Mouse (Mus musculus): Measurements from ENCODE around the gene Prss16.

The Prss16 gene

DNA sequence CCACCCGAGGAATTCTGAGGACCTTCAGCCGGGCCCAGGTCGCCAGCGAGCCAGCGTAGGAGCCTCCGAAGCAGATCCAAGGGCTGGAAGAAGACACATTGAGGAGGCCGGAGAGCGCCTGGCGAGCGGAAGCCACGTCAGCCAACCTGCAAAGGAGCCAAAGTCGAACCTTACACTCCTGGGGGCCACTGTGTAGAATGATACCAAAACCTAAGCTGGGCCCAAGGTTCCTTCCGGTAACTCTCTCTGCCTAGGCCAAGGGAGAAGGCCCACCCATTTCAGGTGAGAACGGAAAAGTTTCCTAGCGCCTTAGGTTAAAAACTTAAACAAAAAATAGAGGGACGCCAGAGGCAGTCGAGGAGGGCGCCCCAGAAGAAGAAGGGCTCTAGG lies 2.4 kb downstream of the Prss16 start:
- WGBS: 14% methylated on average over 18 of the region's 18 CpGs

DNA sequence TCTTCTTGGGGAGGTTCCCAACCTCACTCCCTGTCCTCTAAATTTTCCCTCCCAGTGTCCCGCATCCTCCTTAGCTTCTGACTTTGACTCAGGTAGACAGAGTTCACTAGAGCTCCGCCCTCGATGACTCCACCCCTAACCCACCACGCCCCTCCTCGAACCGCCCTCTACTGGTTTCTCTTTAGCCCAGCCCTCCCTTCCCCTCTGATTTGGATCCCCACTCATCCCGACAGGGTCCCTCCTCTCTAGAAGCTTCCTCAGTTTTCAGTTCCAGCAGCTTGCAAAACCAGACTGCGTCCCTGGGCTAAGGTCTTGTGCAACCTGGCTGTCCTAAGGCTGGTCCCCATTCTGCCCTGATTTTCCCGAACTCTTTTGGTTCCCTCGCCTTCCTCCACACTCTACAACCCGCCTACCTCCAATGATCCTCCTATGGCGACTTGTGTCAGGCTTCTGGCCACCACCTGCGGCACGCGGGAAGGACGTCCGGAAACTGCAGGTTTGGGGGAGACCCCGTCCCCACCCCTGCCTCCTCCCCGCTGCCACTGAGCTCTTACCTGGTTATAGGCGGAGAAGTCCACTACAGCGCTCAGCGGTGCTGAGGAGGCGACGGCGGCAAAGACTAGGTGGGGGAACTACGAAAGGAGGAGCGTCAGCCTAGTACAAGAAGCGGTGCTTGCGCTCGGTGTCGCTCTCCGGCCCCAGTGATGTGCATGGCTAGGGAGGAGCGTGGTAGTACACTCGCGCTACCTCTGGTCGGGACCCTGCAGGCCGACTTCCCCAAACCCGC lies 3.0 kb downstream of the Prss16 start:
- 1% methylated on average over 38 of the region's 38 CpGs for WGBS

DNA sequence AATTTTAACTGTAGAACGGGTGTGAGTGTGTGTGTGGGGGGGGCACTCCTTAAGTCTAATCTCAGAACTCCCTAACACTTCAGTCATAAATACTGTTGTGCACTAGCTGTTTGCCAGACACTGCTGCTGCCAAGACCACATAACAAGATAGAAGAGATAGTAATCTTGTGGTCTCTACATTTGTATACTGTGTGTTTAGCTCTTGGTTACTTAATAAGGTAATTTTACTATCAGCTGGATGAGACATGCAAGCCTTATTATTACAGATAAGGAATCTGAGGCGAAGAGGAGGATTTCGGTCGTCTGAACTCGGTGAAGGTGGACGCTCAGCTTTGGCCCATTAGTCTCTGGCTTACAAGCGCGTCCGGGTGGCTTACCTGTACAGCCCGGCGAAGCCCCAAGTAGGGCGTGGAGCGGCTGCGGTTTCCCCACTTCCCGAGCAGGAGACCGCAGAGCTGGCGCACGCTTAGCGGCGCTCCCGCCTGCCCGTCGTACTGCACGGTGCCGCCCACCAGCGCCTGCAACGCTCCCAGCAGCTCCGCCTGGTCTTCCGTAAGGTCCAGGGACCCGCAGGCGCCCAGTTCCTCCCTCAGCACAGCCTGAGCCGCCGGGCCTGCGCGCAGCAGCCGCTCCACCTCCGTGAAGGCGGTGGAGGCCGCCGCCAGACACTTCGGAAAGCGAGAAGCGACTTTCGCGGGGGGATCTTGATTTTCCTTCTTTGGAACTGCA lies 3.8 kb downstream of the Prss16 start:
- WGBS: under 1% methylated on average over 45 of the region's 45 CpGs

DNA sequence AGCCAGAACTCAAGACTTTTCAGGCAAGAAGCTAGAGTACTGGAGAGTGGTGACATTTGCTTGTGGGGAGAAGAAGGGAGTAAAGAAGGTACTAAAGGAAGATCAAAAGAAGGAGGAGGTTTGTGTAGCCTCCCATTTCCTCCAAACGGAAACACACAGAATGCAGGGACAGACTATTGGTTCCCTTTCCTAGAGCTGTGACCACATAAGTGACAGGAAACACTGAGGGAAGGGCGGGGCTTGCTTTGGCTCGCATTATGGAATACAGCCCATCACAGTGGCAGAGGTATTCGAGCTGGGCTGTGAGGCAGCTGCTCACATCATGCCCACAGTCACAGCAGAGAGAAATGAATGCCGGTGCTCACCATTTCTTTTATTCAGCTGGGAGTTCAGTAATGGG lies 7.7 kb downstream of the Prss16 start:
- WGBS: 31% methylated on average over 5 of the region's 5 CpGs

DNA sequence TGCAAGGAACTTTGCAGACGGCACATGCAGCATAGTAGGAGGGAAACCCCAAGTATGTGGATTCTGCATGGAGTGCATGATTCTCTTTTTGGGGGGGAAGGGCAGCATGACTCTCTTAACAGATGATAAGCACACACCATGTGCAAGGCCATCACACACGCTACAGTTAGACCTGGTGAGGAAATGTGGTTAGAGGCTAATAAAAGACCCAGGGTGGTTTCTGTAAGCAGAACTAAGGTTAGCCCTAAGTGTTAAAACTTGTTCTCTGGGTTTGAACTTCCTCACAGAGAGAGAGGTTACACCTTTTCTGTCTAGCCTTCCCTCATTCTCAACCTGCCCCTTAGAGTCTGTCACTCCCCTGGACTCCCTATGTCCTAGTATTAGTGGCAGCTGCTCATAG lies 8.2 kb downstream of the Prss16 start:
- 64% methylated on average over 2 of the region's 2 CpGs for whole genome bisulfite sequencing

DNA sequence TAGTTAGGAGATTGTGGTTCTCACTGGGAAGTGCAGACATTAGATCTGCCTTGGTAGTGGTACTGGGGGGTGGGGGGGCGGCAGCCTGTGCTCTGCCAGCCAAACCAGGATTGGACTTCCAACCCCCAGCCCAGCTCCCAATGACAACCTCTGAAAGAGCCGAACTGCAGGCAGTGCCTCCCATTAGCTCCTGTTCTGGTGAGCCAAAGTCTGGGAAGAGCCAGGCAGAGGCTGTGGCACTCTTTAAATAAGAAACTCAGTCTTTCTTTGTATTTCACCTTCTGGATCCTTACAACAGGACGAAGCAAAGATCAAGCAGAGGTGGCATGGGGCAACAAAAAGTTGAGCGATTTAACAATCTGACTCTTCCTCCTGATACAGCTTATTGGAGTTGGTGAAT lies 10.4 kb downstream of the Prss16 start:
- WGBS: 53% methylated on average over 4 of the region's 4 CpGs

DNA sequence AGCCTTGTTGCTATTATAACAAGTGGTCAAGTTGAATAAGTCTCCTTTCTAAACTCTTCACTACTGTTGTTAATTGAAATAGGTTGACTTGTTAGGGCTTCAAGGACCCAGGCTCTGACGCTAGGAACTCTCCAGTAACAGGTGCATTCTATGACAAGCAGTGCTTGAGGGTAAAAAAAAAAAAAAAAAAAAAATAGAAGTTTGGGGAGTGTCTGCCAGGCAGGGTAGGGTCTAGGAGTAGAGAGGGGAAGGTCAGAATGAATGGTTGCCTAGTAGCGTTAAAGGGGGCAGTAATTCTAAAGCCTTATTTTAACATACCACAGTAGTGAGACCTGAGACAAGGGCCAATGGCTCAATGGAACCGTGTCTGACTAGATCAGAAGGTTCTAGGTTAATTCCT lies 11.1 kb downstream of the Prss16 start:
- WGBS: 42% methylated on average over 3 of the region's 3 CpGs

DNA sequence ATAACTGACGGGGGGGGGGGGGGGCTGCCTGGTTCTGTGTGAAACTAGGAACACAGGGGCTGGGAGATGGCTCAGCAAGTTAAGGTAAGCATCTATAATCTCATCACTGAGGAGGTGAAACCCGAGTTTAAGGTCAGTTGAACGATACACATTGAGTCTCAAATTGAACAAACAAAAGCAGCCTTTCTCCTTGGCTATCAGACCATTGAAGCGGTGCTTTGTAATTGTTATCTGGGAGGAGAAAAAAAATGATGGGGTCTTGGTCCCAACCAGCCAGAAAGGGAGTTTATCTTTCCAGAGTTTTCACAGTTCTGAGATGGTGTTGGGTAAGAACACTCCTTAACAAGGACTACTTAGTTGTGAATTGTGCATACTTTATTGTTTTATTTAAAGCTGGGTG lies 11.7 kb downstream of the Prss16 start:
- WGBS: 13% methylated on average over 4 of the region's 4 CpGs

DNA sequence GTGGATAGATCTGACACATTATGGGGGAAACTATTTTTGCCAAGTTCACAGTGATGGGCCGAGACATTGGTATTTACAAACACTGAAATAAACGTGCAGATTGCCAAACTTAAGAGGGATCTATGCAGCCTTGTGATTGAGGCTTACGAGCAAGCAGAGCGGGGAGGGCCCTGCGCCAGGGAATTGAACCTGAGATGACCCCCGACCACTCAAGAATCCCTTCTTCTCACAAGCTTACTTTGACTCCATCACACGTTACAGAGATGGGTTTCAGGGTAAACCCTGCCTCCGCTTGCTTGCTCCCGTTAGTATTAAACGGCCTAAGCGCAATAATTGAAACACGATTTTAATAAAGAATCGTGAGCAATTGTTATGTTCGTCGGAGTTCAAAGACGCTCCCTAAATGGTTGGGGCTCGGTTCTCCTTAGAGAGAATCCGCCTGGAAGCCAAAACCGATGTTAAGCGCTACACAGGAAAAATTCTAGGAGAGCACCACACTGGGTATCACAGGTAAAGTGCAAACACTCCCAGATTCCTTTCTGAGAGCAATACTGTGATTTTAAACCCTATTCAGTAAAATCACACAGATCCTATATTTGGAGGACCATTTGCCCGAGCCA lies 12.2 kb downstream of the Prss16 start:
- WGBS: 7% methylated on average over 21 of the region's 21 CpGs

DNA sequence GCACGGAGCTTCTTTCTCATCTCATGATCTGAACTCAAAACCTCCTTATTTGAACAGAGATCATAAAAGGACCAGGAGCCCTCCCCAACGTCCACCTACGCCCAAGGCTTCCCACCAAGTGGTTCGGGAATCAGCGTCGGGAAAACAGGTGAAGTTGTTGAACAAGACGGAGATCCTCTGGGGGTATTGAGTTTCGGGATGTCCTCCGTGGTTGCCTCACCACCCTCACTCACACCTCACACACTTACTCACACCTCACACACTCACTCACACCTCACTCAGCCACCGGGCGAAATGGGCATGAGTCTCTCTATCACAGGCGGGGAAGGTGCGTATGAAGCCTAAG lies 12.7 kb downstream of the Prss16 start:
- WGBS: 5% methylated on average over 13 of the region's 13 CpGs

DNA sequence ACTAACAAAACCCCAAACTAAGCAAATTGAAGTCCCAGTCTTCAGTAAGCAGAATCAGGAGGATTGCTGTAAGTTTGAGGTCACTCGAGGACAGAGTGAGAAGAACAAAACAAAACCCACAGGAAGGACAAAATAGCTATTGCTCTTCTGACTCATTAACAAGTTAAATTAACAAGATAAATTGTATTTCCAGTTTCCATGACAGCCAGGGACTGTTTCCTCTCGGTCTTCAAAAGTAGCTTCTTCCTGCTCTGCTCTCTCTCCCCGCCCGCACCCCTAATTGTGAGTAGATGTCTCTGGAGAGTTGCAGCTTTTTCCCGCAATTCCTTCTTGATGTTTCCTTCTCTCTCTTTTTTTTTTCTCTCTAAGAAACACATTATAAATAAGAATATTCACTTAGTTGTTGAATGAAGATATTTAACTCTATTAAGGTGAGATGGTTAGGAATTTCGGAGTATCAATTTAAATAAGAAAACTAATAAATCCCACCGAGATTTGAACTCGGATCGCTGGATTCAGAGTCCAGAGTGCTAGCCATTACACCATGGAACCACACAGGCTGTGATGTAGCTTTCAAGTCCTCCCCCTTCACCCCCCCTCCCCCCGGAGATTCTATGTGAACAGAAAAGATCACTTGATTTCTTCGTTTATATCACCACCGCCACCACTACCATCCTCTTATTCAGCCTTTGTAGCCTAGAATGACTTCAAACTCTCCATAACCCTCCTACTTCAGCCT lies 13.3 kb downstream of the Prss16 start:
- 8% methylated on average over 12 of the region's 12 CpGs for WGBS

DNA sequence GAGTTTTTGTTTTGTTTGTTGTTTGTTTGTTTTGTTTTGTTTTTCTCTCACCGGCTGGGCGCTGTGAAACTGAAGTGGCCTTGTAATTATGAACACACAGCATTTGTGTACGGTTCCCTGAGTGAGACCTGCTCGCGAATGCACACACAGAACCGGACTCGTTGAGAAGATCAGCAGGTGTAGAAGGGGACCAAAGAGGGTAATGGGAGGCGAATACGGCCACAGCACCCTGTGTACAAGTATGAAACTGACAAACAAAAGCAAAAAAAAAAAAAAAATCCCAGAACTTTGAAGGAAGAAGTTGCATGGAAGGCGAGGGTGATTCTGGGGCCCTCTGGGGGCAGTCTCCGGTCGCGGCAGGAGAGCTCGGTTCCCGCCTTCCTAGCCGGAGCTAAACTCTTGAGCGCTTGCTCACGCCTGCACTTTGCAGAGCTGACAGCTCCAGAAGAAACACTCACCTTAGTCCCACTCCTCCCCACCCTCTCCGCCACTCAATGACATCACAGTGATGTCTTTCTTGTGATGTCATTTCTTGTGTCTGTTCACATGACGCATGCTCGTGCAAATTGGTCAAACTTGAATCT lies 14.1 kb downstream of the Prss16 start:
- 3% methylated on average over 21 of the region's 21 CpGs for WGBS

DNA sequence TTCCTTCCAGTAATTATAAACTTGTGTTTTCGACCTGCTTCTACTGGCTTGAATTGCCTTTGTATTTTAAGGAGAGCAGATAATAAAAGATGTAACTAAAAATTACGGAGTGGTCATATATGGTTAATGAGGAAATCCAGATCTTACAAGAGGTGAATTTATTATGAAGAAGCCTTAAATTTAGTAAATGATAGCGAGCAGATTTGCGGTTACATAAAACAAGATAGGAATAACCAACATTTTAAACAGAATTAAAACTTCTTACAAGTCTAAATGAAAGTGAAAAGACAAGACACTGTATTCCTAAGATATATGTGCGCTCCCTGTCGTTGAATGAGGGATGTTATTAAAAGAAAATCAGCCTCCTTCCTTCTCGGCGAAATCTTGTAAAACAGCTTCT lies 14.6 kb downstream of the Prss16 start:
- 9% methylated on average over 8 of the region's 8 CpGs for WGBS

DNA sequence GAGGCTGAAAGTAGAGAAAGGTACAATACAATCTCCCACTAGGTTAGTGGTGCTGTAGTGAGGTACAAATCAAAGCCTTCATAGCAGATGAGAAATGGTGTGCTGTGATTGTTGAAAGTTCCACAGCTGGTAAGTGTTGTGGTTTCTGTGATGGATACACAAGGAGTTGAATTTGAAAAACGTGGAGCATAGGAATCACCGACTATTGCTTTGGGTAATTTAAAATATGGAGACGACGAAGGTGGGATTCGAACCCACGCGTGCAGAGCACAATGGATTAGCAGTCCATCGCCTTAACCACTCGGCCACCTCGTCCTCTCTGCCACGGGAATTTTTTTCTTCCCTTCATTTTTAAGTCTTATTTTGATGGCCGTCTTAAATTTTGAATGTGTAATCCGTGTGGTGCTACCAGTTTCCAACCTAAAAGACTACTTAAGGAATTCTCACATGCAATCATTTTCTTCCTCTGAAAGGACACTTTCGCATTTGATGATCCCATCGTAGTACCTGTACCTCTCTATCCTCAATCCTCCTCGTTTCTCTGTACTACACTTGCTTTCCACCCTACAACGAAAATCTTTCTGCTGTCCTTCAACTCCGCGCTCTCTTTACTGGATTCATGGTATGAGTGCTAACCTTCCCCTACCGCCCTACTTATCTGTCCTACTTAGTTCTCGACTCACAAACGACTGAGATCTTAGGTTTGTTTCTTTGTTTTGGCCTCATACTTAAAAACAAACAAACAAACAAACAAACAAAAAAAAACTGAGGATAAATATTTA lies 15.4 kb downstream of the Prss16 start:
- WGBS: 9% methylated on average over 22 of the region's 22 CpGs

DNA sequence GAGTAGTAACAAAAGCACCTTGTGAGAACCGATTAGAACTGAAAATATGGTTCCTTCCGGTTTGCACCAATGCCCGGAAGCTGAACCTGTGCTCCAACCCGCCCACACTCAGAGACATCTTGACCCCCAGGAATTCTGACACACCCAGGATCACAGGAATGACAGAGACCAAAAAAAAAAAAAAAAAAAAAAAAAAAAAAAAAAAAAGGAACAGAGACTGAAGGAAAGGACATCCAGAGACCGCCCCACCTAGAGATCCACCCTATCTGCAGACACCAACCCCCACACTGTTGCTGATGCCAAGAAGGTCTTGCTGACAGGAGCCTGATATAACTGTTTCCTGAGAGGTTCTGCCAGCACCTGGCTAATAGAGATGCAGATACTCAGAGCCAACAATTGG lies 17.0 kb downstream of the Prss16 start:
- WGBS: 94% methylated on average over 5 of the region's 5 CpGs

DNA sequence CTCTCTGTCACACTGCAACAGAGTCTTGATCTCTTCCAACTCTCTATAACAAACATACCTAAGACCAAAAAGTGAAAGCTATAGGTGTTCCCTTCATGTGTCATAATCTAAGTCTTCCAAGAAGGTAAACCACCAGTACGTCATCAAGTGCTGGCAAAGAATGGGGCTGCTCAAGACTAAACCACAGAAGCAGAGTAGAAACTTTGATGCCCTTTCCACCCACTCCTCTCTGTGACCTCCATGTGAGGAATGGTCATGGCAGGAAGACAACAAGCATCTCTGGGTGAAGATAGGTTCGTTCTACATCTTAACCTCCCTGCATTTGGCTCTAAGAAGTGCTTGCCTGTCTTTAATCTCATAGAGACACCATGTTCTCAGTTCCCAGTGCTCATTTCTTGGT lies 25.1 kb downstream of the Prss16 start:
- 86% methylated on average over 2 of the region's 2 CpGs for WGBS

DNA sequence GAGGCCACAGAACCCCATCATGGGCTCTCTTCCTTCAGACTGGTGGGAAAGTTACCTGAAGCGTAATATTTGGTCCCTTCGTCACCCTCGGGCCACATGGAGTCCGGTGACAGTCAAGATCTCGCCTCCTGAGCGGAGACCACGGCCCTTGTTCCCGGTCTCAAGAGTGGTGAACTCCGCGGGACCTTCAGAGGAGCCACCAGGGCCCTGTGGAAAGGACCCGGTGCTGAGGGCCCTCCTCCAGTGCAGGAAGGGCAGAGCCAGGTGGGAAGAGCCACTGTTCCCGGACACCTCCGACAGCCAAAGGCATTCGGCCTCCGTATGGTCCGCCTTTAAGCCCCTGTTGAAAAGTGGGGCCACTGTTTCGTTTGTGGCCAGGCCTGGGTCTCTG lies 27.7 kb downstream of the Prss16 start:
- WGBS: 23% methylated on average over 17 of the region's 17 CpGs

DNA sequence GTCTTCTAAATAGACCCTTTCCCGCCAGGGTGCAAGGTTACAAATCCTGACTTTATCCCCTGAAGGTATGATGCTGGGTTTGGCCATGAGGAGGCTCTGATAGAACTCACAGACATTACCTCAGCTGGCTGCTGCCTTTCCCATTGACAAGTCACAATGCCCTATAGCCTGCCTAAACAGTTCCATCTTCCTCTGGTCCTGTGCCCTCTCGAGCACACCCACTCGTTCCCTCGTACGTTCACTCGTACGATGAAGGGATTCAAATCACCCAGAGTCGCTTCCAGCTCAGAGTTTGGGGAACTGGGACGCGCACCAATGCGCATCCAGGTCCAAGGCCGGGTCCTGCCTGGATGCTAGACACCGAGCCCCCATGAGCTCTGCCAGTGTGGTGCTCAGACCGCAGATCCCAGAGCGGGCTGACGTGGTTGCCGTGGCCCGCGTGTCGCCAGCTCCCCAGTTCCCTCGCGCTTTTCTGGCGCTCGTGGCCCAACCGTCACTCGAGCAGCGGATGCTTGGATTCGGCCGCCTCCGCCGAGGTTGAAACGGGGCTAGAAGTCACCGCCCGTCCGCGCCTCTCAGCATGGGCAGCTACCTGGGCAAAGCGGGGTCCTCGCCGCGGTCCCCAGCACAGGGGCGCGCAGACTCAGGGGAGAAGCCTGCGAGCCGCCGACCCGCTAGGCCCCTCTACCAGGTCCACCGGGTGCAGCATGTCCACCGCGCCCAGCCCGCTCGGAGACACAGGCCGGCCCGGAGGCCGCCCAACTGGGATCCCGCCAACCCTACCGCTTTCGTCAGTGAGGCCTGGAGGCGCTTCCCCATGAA lies 28.4 kb downstream of the Prss16 start, which contains the start of gene Pom121l2:
Pom121l2 (plus strand) TSS at position 214 of the 822 bp plus-strand sequence.
- 2% methylated on average over 58 of the region's 58 CpGs for WGBS

DNA sequence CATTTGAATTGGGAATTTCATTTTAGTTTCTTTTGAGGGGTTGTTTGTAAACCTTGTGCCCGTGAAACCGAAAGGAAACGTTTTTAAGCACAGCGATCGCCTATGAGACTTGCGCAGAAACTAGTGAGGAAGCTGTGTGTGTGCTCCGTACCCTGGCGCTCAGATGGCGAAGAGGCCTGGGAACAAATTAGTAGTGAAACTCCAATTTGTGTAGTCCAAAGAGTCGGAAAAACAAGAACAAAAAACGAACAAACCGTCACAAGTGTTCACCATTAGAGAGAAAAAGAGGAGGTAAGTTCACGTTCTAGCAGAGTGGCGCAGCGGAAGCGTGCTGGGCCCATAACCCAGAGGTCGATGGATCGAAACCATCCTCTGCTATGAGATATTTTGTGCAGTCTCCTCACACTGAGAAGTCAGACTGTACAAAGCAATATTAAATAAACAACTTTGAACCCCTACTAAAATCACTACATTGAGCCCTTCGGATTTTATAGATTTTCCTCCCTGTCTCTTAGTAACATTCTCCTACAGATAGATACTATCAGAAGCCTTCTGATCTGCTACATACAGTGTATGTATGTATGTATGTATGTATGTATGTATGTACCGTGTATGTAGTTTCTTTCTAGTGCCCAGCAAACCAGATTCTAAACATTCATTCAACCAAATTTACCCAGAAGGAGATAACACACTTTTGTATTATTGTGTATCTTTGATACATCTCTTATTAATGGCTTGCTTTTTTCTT lies 34.6 kb downstream of the Prss16 start:
- 3% methylated on average over 20 of the region's 20 CpGs for WGBS

All from cerebral cortex, adult 2 months (tissue).